Mouse (Mus musculus): Measurements from ENCODE around the gene Nav3. TPM values are rescaled to one million over a fixed set of nuclear protein-coding genes. Genes with fewer than 3 reads are reported as not detected.

Nav3 gene
- polyA plus RNA-seq, 1 experiment from 2014 or later = 27.7 TPM

GRCm38 (mm10) chr10:110120572-110120971, 335.4 kb downstream of the Nav3 start:
- ATAC-seq (ENCODE audit: low FRiP score) (no peak), DNase-seq (ENCODE audit: low spot score) (peak; percentile 28)
- no peak overlapping the region for H3K27ac ChIP-seq
- H3K9me3 ChIP-seq (ENCODE audit: control insufficient read depth, low read length) = no peaks in the 10 kb centered on the region
- no peaks in the 10 kb centered on the region for H3K36me3 ChIP-seq (replicated peaks; ENCODE audit: control insufficient read depth, insufficient read depth)
- no peaks in the 10 kb centered on the region; the same call in 1 of the 2 replicates for H3K4me1 ChIP-seq (replicated peaks; ENCODE audit: control insufficient read depth, insufficient read depth, low read length)
- H3K4me2 ChIP-seq (replicated peaks) = no peak overlapping the region
- no peaks in the 10 kb centered on the region for H3K27me3 ChIP-seq (ENCODE audit: control insufficient read depth, insufficient read depth, low read length)
- H3K4me3 ChIP-seq (replicated peaks; ENCODE audit: low read length) = no peak overlapping the region
- no peak overlapping the region for H3K9ac ChIP-seq

DNA sequence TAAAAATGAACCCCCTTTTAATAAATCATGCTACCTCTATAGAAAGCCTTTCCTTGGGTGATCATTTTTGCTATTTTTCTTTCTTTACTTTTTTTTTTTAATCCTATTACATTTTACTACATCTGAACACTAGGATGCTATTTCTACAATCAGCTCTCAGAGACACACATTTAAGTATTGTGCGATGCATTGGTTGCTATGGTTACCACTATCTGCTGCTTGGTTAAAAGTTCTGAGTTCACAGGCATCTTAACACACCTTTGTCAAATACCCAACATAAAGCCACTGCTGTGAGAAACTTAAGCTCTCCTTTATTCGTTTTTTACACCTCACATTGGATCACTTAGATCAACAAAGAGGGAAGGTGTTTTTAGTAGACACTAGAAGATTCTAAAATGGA, 338.7 kb downstream of the Nav3 start:
- H3K4me1 ChIP-seq (replicated peaks; ENCODE audit: control insufficient read depth, insufficient read depth, low read length) = no peaks in the 10 kb centered on the region
- H3K27me3 ChIP-seq (ENCODE audit: control insufficient read depth, insufficient read depth, low read length) = no peaks in the 10 kb centered on the region
- 65% methylated on average over 2 of the region's 2 CpGs for WGBS
- ATAC-seq (ENCODE audit: low FRiP score) (no peak), DNase-seq (ENCODE audit: low spot score) (no peak)
- no peaks in the 10 kb centered on the region for H3K9me3 ChIP-seq (ENCODE audit: control insufficient read depth, low read length)
- H3K36me3 ChIP-seq (replicated peaks; ENCODE audit: control insufficient read depth, insufficient read depth) = no peaks in the 10 kb centered on the region
- H3K9ac ChIP-seq = no peak overlapping the region
- H3K4me3 ChIP-seq (replicated peaks; ENCODE audit: low read length) = no peak overlapping the region
- H3K4me2 ChIP-seq (replicated peaks) = no peak overlapping the region
- no peak overlapping the region for H3K27ac ChIP-seq

GRCm38 (mm10) chr10:110112669-110113458, 343.1 kb downstream of the Nav3 start:
- H3K9ac ChIP-seq = no peak overlapping the region
- 78% methylated on average over 5 of the region's 5 CpGs for WGBS
- H3K4me3 ChIP-seq (replicated peaks; ENCODE audit: low read length) = no peak overlapping the region
- ATAC-seq (ENCODE audit: low FRiP score) (no peak), DNase-seq (ENCODE audit: low spot score) (no peak)
- no peaks in the 10 kb centered on the region for H3K36me3 ChIP-seq (replicated peaks; ENCODE audit: control insufficient read depth, insufficient read depth)
- H3K4me2 ChIP-seq (replicated peaks) = no peak overlapping the region
- H3K9me3 ChIP-seq (ENCODE audit: control insufficient read depth, low read length) = no peaks in the 10 kb centered on the region
- H3K4me1 ChIP-seq (replicated peaks; ENCODE audit: control insufficient read depth, insufficient read depth, low read length) = no peaks in the 10 kb centered on the region
- no peak overlapping the region for H3K27ac ChIP-seq
- H3K27me3 ChIP-seq (ENCODE audit: control insufficient read depth, insufficient read depth, low read length) = no peaks in the 10 kb centered on the region

- Histone ChIP-seq H3K4me3 (replicated peaks; ENCODE audit: low read length) (no peak overlapping the region), H3K9me3 (ENCODE audit: control insufficient read depth, low read length) (no peaks in the 10 kb centered on the region), H3K4me1 (replicated peaks; ENCODE audit: control insufficient read depth, insufficient read depth, low read length) (peaks cover 7% of the 10 kb centered on the region), H3K9ac (no peak overlapping the region), H3K27me3 (ENCODE audit: control insufficient read depth, insufficient read depth, low read length) (no peaks in the 10 kb centered on the region), H3K4me2 (replicated peaks) (no peak overlapping the region), H3K36me3 (replicated peaks; ENCODE audit: control insufficient read depth, insufficient read depth) (no peaks in the 10 kb centered on the region), H3K27ac (no peak overlapping the region)
- DNase-seq (ENCODE audit: low spot score) (no peak), ATAC-seq (ENCODE audit: low FRiP score) (no peak)
- 95% methylated on average over 6 of the region's 6 CpGs for WGBS
Observed at GRCm38 (mm10) chr10:110103255-110103654, 352.7 kb downstream of the Nav3 start.

DNA sequence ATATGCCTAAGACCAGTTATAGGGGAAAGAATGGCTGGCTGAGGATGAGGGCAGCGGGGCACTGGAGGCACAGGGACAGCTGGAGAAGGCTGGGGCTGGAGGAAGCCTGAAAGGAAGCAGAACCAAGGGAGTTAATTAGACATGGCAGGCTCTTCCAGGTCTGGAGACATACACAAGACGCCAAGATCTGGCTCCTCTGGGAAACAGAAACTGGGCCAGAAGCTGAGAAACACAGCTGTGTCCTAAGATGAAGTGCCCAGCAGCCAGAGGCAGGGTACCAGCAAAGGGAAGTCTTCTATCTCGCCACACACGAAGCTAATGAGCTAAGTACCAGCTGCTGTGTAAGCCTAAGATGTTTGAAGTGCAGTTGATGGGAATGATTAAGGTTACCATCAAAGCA, 353.8 kb downstream of the Nav3 start:
- H3K4me2 ChIP-seq (replicated peaks) = no peak overlapping the region
- peak overlapping the region; percentile 20; the same call in 1 of the 2 replicates for H3K27ac ChIP-seq
- H3K36me3 ChIP-seq (replicated peaks; ENCODE audit: control insufficient read depth, insufficient read depth) = no peaks in the 10 kb centered on the region
- H3K9me3 ChIP-seq (ENCODE audit: control insufficient read depth, low read length) = no peaks in the 10 kb centered on the region
- no peak overlapping the region for H3K4me3 ChIP-seq (replicated peaks; ENCODE audit: low read length)
- ATAC-seq (ENCODE audit: low FRiP score) (peak; percentile 55; the same call in 1 of the 2 replicates), DNase-seq (ENCODE audit: low spot score) (no peak)
- 40% methylated on average over 4 of the region's 4 CpGs for WGBS
- H3K9ac ChIP-seq = no peak overlapping the region
- H3K4me1 ChIP-seq (replicated peaks; ENCODE audit: control insufficient read depth, insufficient read depth, low read length) = peaks cover 7% of the 10 kb centered on the region
- H3K27me3 ChIP-seq (ENCODE audit: control insufficient read depth, insufficient read depth, low read length) = no peaks in the 10 kb centered on the region

GRCm38 (mm10) chr10:110094433-110094832, 361.6 kb downstream of the Nav3 start:
- no peak overlapping the region for H3K9ac ChIP-seq
- H3K9me3 ChIP-seq (ENCODE audit: control insufficient read depth, low read length) = no peaks in the 10 kb centered on the region

GRCm38 (mm10) chr10:110088444-110089061, 367.5 kb downstream of the Nav3 start:
- ATAC-seq (ENCODE audit: low FRiP score) (no peak), DNase-seq (ENCODE audit: low spot score) (no peak)
- Histone ChIP-seq H3K36me3 (replicated peaks; ENCODE audit: control insufficient read depth, insufficient read depth) (no peaks in the 10 kb centered on the region), H3K4me3 (replicated peaks; ENCODE audit: low read length) (no peak overlapping the region), H3K9me3 (ENCODE audit: control insufficient read depth, low read length) (no peaks in the 10 kb centered on the region), H3K27me3 (ENCODE audit: control insufficient read depth, insufficient read depth, low read length) (no peaks in the 10 kb centered on the region), H3K4me2 (replicated peaks) (no peak overlapping the region), H3K4me1 (replicated peaks; ENCODE audit: control insufficient read depth, insufficient read depth, low read length) (no peaks in the 10 kb centered on the region), H3K9ac (no peak overlapping the region), H3K27ac (no peak overlapping the region)
- WGBS = 59% methylated on average over 5 of the region's 5 CpGs

More at GRCm38 (mm10) chr10:110094433-110094832, 361.6 kb downstream of the Nav3 start:
- Histone ChIP-seq H3K4me2 (replicated peaks) (no peak overlapping the region), H3K4me3 (replicated peaks; ENCODE audit: low read length) (no peak overlapping the region), H3K27ac (no peak overlapping the region), H3K36me3 (replicated peaks; ENCODE audit: control insufficient read depth, insufficient read depth) (no peaks in the 10 kb centered on the region), H3K27me3 (ENCODE audit: control insufficient read depth, insufficient read depth, low read length) (no peaks in the 10 kb centered on the region), H3K4me1 (replicated peaks; ENCODE audit: control insufficient read depth, insufficient read depth, low read length) (no peaks in the 10 kb centered on the region)
- ATAC-seq (ENCODE audit: low FRiP score) (no peak), DNase-seq (ENCODE audit: low spot score) (no peak)

- Histone ChIP-seq H3K4me1 (replicated peaks; ENCODE audit: control insufficient read depth, insufficient read depth, low read length) (no peaks in the 10 kb centered on the region), H3K4me2 (replicated peaks) (no peak overlapping the region), H3K27me3 (ENCODE audit: control insufficient read depth, insufficient read depth, low read length) (no peaks in the 10 kb centered on the region), H3K4me3 (replicated peaks; ENCODE audit: low read length) (no peak overlapping the region), H3K9me3 (ENCODE audit: control insufficient read depth, low read length) (no peaks in the 10 kb centered on the region), H3K36me3 (replicated peaks; ENCODE audit: control insufficient read depth, insufficient read depth) (no peaks in the 10 kb centered on the region), H3K9ac (no peak overlapping the region), H3K27ac (no peak overlapping the region)
- 79% methylated on average over 1 of the region's 1 CpGs for WGBS
- ATAC-seq (ENCODE audit: low FRiP score) (0 out of 2 replicates have a peak, but pooled peaks have one; percentile 46), DNase-seq (ENCODE audit: low spot score) (no peak)
Observed at GRCm38 (mm10) chr10:110085903-110086302, 370.1 kb downstream of the Nav3 start.

DNA sequence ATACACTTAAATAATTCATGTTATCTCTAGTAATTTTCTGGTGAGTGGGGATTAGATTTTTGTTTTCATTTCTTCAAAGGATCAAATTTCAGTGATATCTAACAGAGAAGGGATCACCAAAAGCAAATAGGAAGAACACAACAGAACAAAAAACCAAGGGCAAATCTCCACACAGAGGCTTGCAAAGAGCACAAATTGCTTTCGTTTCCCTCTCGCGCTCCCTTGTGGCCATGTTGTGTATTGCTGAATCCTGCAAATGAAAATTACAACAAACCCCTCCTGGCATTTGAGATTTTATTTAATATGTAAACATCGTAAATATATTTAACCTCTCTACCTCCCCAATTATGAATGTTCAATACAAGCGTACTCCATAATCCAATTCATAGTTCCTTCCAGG, 370.8 kb downstream of the Nav3 start:
- no peaks in the 10 kb centered on the region for H3K36me3 ChIP-seq (replicated peaks; ENCODE audit: control insufficient read depth, insufficient read depth)
- no peak overlapping the region for H3K27ac ChIP-seq
- WGBS = 12% methylated on average over 5 of the region's 5 CpGs
- no peaks in the 10 kb centered on the region for H3K27me3 ChIP-seq (ENCODE audit: control insufficient read depth, insufficient read depth, low read length)
- no peaks in the 10 kb centered on the region for H3K9me3 ChIP-seq (ENCODE audit: control insufficient read depth, low read length)
- ATAC-seq (ENCODE audit: low FRiP score) = no peak
- peak; percentile 68 for DNase-seq (ENCODE audit: low spot score)
- no peak overlapping the region for H3K4me3 ChIP-seq (replicated peaks; ENCODE audit: low read length)
- no peak overlapping the region for H3K9ac ChIP-seq
- no peaks in the 10 kb centered on the region for H3K4me1 ChIP-seq (replicated peaks; ENCODE audit: control insufficient read depth, insufficient read depth, low read length)
- H3K4me2 ChIP-seq (replicated peaks) = no peak overlapping the region
